Mouse (Mus musculus) brain, adult 10 weeks (tissue): Measurements from ENCODE around the gene Gm20498. TPM values are rescaled to one million over a fixed set of nuclear protein-coding genes. Genes with fewer than 3 reads are reported as not detected.

Experiments used
- polyA plus RNA-seq: library from polyadenylated mRNA; stranded (reverse); fragments of 350-450 nt; fragmentation: Illumina TruSeq; extraction: RNeasy Lipid Tissue Mini Kit (QIAGEN cat#74804); gene quantifications from one replicate; pipeline ENCODE4 v1.2.3, GENCODE M21; 2015; ENCODE audit warnings: low read depth, low replicate concordance

Gm20498 gene
- polyA plus RNA-seq = 32.9 TPM

DNA sequence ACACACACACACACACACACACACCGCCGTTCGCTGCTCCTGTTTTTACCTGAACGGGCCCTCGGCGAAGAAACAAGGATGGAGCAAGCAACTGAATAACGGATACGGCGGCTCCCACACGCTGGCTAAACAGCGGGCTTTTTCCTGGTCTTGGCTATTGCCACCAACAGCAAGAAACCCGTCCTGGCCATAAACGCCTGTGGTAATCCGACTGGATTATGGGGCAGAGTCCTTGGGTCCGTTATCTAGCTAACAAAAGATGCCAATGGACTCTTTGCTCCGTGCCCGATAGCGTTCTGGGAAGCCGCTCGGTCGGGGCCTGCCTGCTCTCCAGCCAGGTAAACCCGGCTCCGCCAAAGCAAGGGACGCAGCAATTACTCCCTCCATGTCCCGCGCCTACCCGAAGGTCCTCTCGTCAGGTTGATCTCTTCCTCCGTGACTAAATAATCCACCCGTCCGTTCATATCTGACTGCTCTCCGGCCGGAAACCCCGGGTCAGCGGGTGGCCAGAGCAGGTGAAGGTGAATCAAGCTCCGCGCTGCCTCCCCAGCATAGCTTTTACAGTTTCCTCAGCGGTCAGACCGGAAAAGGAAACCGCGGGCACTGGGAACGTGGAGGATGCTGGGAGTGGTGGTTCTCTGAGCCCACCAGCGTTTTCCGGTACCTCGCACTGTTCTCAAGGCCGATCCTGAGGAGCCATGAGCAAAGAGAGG, at the start of gene Gm20498, which contains the start of gene Synj2bp:
Gm20498 (minus strand) TSS at position 590 of the 713 bp plus-strand sequence.
Synj2bp (minus strand) TSS at position 596 of the 713 bp plus-strand sequence.

DNA sequence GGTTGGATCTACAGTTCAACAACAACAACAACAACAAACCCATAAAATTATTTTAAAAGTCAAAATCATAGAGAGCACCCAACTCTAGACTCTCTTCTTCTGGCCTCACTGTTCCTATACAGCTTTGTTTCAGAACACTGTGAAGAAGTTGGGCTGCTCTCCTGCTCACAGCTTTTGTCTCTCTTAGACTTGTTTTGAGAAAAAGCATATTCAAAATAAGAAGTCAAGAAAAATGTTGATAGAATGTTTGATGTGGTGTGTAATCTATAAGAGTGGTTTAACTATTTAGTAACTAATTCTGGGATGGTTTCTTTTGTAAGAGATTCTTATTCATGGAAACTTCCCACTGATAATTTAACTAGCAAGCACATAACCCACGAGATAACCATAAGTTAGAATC, 35.7 kb upstream of the Gm20498 start, which contains the start of gene Adam21:
Adam21 (minus strand) TSS at position 101 of the 400 bp plus-strand sequence.

DNA sequence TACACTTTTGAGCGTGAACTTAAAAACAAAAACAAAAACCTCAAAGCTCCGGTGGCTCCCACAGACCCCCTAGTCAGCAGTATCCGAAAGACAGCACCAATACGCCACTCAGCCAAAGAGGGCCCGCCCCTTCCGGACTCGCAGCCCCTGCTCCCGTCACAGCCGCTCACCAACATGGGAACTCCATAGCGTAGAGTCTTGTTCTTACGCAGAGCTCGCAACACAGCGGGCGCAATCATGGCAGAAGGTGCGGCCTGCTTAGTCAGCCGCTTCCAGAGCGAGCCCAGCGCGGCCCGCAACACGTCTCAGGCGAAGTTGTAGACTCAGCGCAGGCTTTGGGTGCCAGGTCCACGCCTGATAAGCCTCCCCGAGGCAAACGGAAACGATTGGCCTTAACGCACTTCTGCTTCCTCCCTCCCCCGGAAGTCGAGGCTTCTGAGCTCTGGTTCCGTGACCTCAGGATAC, 47.9 kb downstream of the Gm20498 start, which contains the start of gene Cox16:
Cox16 (minus strand) TSS at position 401 of the 465 bp plus-strand sequence.

GRCm38 (mm10) chr12:81421846-81422245, 110.9 kb downstream of the Gm20498 start, which contains the start of gene Adam4:
Gene Adam4 (minus strand): TSS chr12:81421946.

GRCm38 (mm10) chr12:81379364-81379763, 153.3 kb downstream of the Gm20498 start, which contains the start of gene Gm4787:
Gene Gm4787 (minus strand): TSS chr12:81379464.

DNA sequence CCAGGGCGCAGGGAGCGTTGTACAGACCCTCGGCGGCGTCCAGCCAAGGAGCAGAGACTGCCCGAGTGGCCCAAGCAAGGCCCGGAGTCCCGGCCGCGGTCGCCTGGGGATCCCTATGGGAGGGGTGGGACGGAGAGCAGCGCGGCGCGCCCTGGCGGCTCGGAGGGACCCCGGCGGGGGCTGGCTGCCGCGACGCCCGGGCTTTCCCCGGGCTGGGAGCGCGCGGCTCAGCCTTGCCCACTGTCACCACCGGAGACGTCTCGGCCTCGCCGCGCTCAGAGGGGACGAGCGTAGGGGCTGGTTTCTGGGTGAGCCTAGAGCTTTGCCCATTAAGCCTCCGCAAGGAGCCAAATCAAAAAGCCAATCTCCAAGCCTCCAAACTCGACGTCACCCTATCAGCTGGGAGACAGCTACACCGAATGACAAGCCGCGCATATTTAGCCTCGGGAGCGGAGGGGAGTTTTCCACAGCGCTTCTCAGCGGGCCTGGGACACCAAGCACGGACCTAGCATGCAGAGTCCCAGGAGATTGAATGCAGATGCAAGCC, 199.8 kb downstream of the Gm20498 start, which contains the start of gene Slc8a3:
Slc8a3 (minus strand) TSS at position 306 of the 547 bp plus-strand sequence.

Other genes starting within 250 kb of the Gm20498 start
- gene Slc8a3, start 199.7 kb downstream of the Gm20498 start, polyA plus RNA-seq = 15.1 TPM
- gene Gm4787, start 153.4 kb downstream of the Gm20498 start, polyA plus RNA-seq = 0.88 TPM
- gene Adam4, start 111.0 kb downstream of the Gm20498 start, polyA plus RNA-seq = 0.46 TPM
- gene Cox16, start 47.8 kb downstream of the Gm20498 start, polyA plus RNA-seq = 100 TPM
- 29.5 TPM for gene Synj2bp, start within 50 bp of the Gm20498 start, polyA plus RNA-seq
- 0.45 TPM for gene Adam21, start 35.6 kb upstream of the Gm20498 start, polyA plus RNA-seq
- gene Med6, start 62.1 kb upstream of the Gm20498 start, polyA plus RNA-seq = 56.5 TPM
- 50.3 TPM for gene Ttc9, start 98.3 kb upstream of the Gm20498 start, polyA plus RNA-seq
- 20.1 TPM for gene Map3k9, start 248.3 kb upstream of the Gm20498 start, polyA plus RNA-seq